9 mouse cellular contexts compared by ENCODE assay signal in the genomic region with DNA sequence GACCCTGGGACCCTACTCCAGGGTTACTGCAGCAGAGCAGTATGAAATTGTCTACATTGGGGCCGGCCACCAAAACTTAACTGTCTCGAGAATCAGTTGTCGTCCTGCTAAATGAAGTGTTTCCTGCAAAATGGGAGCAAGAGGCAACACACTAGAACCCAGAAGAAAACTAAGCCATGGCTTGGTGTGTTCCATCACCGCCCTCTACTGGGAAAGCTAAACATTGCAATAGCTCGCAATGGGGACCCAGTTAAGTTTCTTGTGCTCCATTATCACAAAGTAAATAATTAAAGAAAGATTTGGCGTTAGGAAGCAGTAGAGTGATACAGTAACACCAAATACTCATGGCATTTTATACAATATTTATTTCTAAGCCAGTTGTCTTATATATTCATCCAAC.
A peak's percentile ranks its signal among the peaks of the same experiment; 100 is the strongest.
DNase-seq lines count a peak whose midpoint lies in the region; TF ChIP-seq lines count a peak whose summit lies in the region.
"Had no signal": no experiment of that assay in that cellular context is flagged by ENCODE, and none has a peak within 500 bp of the region (broad histone marks: within the 10 kb centered on the region; RNA-seq: fewer than 3 reads in every experiment).

No protein-coding gene starts in this region.

- WGBS in spleen, adult 2 months = 7% methylated on average over 6 of the region's 6 CpGs
- WGBS in lung, adult 2 months = 4% methylated on average over 6 of the region's 6 CpGs

- H3K27ac ChIP-seq in spleen, adult 2 months (ENCODE audit: insufficient read depth, low read length) = no peak overlapping the region

- no peak for TF ChIP-seq POLR2A in spleen, adult 2 months (IDR thresholded peaks at IDR 0.05; ENCODE audit: low read depth, low read length)
- TF ChIP-seq POLR2A in lung, adult 2 months (IDR thresholded peaks at IDR 0.05; ENCODE audit: borderline replicate concordance, extremely low read depth, low read depth, low read length) = no peak

- no peaks in the 10 kb centered on the region for H3K27me3 ChIP-seq in spleen, adult 2 months (ENCODE audit: control insufficient read depth, insufficient read depth, low read length)
- H3K27me3 ChIP-seq in splenic B cell, adult 2 months (ENCODE audit: control insufficient read depth, insufficient read depth, low read length, poor library complexity, severe bottlenecking) = no peaks in the 10 kb centered on the region

- TF ChIP-seq CTCF in spleen, adult 2 months (IDR thresholded peaks at IDR 0.05; ENCODE audit: extremely low read depth, insufficient read depth, insufficient read length, insufficient replicate concordance) = peak; percentile 55; the same call in 1 of the 2 replicates
- peak; percentile 57 for TF ChIP-seq CTCF in lung, adult 2 months (IDR thresholded peaks at IDR 0.05; ENCODE audit: insufficient read depth, low read length)

- no peaks in the 10 kb centered on the region for H3K4me1 ChIP-seq in spleen, adult 2 months (ENCODE audit: control insufficient read depth, insufficient read depth, insufficient read length)
- no peaks in the 10 kb centered on the region; the same call in 1 of the 2 replicates for H3K4me1 ChIP-seq in lung, adult 2 months (ENCODE audit: control insufficient read depth, insufficient read depth, low read length)

- no peak overlapping the region for H3K4me3 ChIP-seq in spleen, adult 2 months (ENCODE audit: extremely low read depth, insufficient read depth, insufficient read length)
- H3K4me3 ChIP-seq in lung, adult 2 months (replicated peaks; ENCODE audit: extremely low read depth, low read depth, low read length) = no peak overlapping the region
- H3K4me3 ChIP-seq: megakaryocyte, embryonic 14.5 days had no signal

- H3K36me3 ChIP-seq in spleen, adult 2 months (ENCODE audit: control insufficient read depth, insufficient read depth, low read length) = no peaks in the 10 kb centered on the region
- no peaks in the 10 kb centered on the region for H3K36me3 ChIP-seq in splenic B cell, adult 2 months (ENCODE audit: control insufficient read depth, insufficient read depth, low read length, poor library complexity, severe bottlenecking)

- DNase-seq in adrenal gland, adult (ENCODE audit: inconsistent age in 2 of 2, low spot score in 1 of 2) = peak; percentile 30 to 76
- DNase-seq in adrenal gland, adult 8-10 months = no peak
- peak; percentile 22 to 23 for DNase-seq in spleen, adult 2 months (ENCODE audit: low read depth in 1 of 2, low spot score in 2 of 2)
- no peak for DNase-seq in spleen, adult 12 weeks (ENCODE audit: low spot score)
- DNase-seq in embryo, embryonic 11 days = peak; percentile 62
- peak; percentile 75 for DNase-seq in layer of hippocampus, adult 11-12 months (ENCODE audit: low spot score)
- peak; percentile 23 for DNase-seq in lung, adult 2 months
- peak; percentile 60 for DNase-seq in splenic B cell, adult 2 months (ENCODE audit: low read depth, low spot score)

Comparison
In these comparisons a context has a peak if more than half of its experiments do, and no peak if none do; other contexts are left out.
1. DNase-seq: peak in adrenal gland, adult (2 of 2), spleen, adult 2 months (2 of 2), embryo, embryonic 11 days (single experiment), layer of hippocampus, adult 11-12 months (single experiment), lung, adult 2 months (single experiment) and splenic B cell, adult 2 months (single experiment); none in adrenal gland, adult 8-10 months (single experiment) and spleen, adult 12 weeks (single experiment).